ENCODE assay signal across 13 mouse cellular contexts in the genomic region with DNA sequence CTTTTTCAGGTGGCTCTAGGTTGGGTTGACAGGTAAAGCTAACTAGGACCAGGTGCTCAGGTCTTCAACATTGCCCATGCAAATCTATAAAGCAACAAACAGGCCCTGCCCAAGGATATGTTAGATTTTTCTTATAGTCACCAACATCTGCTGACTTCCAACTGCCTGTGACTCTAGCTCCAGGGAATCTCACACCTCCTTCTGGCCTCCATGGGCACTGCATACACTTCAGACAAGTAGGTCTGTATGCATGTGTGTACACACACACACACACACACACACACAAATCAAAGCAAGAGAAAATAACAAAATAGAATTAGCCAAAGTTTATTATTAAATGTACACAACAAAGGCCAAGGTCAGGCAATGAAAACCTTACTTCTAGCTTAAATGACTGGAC.
A peak's percentile ranks its signal among the peaks of the same experiment; 100 is the strongest.
DNase-seq lines count a peak whose midpoint lies in the region; ATAC-seq and TF ChIP-seq lines count a peak whose summit lies in the region.
"Had no signal": no experiment of that assay in that cellular context is flagged by ENCODE, and none has a peak within 500 bp of the region (broad histone marks: within the 10 kb centered on the region; RNA-seq: fewer than 3 reads in every experiment).

No protein-coding gene starts in this region.

- no peaks in the 10 kb centered on the region for H3K4me1 ChIP-seq in heart, adult 2 months (ENCODE audit: control insufficient read depth, insufficient read depth, low read length)
- no peaks in the 10 kb centered on the region for H3K4me1 ChIP-seq in lung, adult 2 months (ENCODE audit: control insufficient read depth, insufficient read depth, low read length)
- H3K4me1 ChIP-seq: neural tube, embryonic 13.5 days had no signal

- no peak for TF ChIP-seq POLR2A in heart, adult 2 months (IDR thresholded peaks at IDR 0.05; ENCODE audit: insufficient read depth, low read depth, low read length)
- TF ChIP-seq POLR2A in lung, adult 2 months (IDR thresholded peaks at IDR 0.05; ENCODE audit: borderline replicate concordance, extremely low read depth, low read depth, low read length) = no peak
- TF ChIP-seq POLR2A in brain, embryonic 14.5 days (IDR thresholded peaks at IDR 0.05; ENCODE audit: borderline replicate concordance, extremely low read depth, insufficient read depth, insufficient read length, poor library complexity, severe bottlenecking) = no peak

- ATAC-seq in megakaryocyte progenitor cell, adult 5-6 weeks (replicated peaks; ENCODE audit: poor library complexity) = peak; percentile 60

- no peak overlapping the region for H3K4me3 ChIP-seq in heart, adult 2 months
- H3K4me3 ChIP-seq in lung, adult 2 months (replicated peaks; ENCODE audit: extremely low read depth, low read depth, low read length) = no peak overlapping the region
- H3K4me3 ChIP-seq: neural tube, embryonic 13.5 days had no signal

- no peak overlapping the region for H3K9ac ChIP-seq in heart, adult 2 months (ENCODE audit: low read depth, low read length)
- H3K9ac ChIP-seq: neural tube, embryonic 13.5 days had no signal

- DNase-seq in heart, adult 2 months = no peak
- DNase-seq in heart, adult 11 months = no peak
- no peak for DNase-seq in lung, adult 2 months
- DNase-seq in lung, postnatal 25 days (ENCODE audit: low spot score) = no peak
- DNase-seq in brain, embryonic 14.5 days (ENCODE audit: low read depth) = no peak
- DNase-seq in layer of hippocampus, adult 9-10 months (ENCODE audit: low spot score) = no peak
- no peak for DNase-seq in yolk sac, embryonic 10.5 days (ENCODE audit: low spot score)
- DNase-seq: adrenal gland, adult 8-10 months; cerebellum, adult 18-20 months; right cerebral cortex, postnatal 4 days had no signal

- intact Hi-C loops in heart, adult 2 months (cut with DNase I) = no loop called here

- no peak for TF ChIP-seq EP300 in heart, adult 2 months (IDR thresholded peaks at IDR 0.05; ENCODE audit: insufficient read depth, low read depth, low read length)

- no peak overlapping the region for H3K27ac ChIP-seq in heart, adult 2 months
- H3K27ac ChIP-seq: neural tube, embryonic 13.5 days had no signal

- peak; percentile 56 for TF ChIP-seq CTCF in heart, adult 2 months (IDR thresholded peaks at IDR 0.05)
- peak; percentile 58 for TF ChIP-seq CTCF in lung, adult 2 months (IDR thresholded peaks at IDR 0.05; ENCODE audit: insufficient read depth, low read length)
- peak; percentile 22; the same call in 1 of the 2 replicates for TF ChIP-seq CTCF in brain, embryonic 14.5 days (IDR thresholded peaks at IDR 0.05; ENCODE audit: borderline replicate concordance, extremely low read depth, insufficient read depth, insufficient read length)

- no peaks in the 10 kb centered on the region for H3K79me2 ChIP-seq in heart, adult 2 months (replicated peaks; ENCODE audit: control insufficient read depth, insufficient read depth, low read length)

- no peaks in the 10 kb centered on the region for H3K27me3 ChIP-seq in heart, adult 2 months (ENCODE audit: control insufficient read depth, insufficient read depth, low read length)
- H3K27me3 ChIP-seq: neural tube, embryonic 13.5 days had no signal

- no peaks in the 10 kb centered on the region for H3K36me3 ChIP-seq in heart, adult 2 months (ENCODE audit: control insufficient read depth, insufficient read depth, low read length)
- H3K36me3 ChIP-seq: G1E; neural tube, embryonic 13.5 days had no signal
